22 mouse cellular contexts compared by ENCODE assay signal in the genomic region with DNA sequence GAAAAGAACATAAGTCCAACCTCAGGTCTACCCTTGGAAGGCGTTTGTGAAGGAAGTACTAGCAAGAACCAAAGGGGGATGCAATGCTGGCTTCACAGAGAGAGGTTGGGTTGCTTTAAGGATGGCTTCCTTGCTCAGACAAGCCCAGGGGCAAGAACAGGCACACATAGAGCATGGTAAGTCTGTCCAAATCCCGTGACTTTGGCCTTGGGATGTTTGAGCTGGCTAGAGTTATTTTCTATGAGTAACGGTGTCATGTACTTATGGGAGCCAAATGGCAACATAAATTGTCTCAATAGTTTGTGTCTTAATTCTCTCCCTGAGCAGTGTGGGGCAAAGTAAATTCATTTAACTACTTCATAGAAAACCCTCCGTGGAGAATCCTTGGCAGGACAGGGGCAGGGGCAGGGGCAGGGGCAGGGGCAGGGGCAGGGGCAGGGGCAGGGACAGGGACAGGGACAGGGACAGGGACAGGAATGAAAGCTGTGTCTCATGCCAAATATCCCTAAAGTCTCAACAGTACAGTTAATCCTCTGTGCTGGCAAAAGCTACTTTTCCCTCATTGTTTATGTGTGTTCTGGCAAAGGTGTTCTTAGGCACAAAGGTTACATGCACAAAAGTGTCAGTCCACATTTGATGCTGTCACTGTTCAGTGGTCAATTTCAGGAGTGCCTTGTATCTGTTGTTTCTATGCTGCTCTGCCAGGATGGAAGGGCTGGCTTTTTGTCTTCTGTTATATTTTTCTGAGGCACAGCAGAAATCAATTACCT.
DNase-seq lines count a peak whose midpoint lies in the region; ATAC-seq and TF ChIP-seq lines count a peak whose summit lies in the region.
"Had no signal": no experiment of that assay in that cellular context is flagged by ENCODE, and none has a peak within 500 bp of the region (broad histone marks: within the 10 kb centered on the region; RNA-seq: fewer than 3 reads in every experiment).

No protein-coding gene starts in this region.

- ATAC-seq in stomach, postnatal 0 days (ENCODE audit: low FRiP score, low TSS enrichment), result no peak
- ATAC-seq: activated CD4-positive, CD25-positive, alpha-beta regulatory T cell, adult 4 months; forebrain, embryonic 16.5 days; intestine, embryonic 16.5 days; Patski had no signal

- 39% methylated on average over 4 of the region's 4 CpGs for WGBS in stomach, postnatal 0 days

- peak; percentile 35 for DNase-seq in heart, adult 11 months
- DNase-seq in heart, adult 9 months (ENCODE audit: low spot score in 2 of 2), result no peak
- peak; percentile 16 for DNase-seq in NIH3T3 (ENCODE audit: low read depth)
- DNase-seq in adrenal gland, postnatal 10 days, result peak; percentile 39
- peak; percentile 94 for DNase-seq in fat pad, adult 2 months (ENCODE audit: extremely low read depth, low read depth, low spot score)
- DNase-seq in lung, postnatal 4 days, result no peak
- no peak for DNase-seq in stomach, postnatal 0 days (ENCODE audit: low spot score)
- DNase-seq: cerebellum, adult 11-12 months; cerebellum, adult 9-10 months; cerebellum, postnatal 25 days; gastrocnemius, adult 2 months; gastrocnemius, postnatal 25 days; heart, adult 18-20 months had no signal

- H3K4me1 ChIP-seq in stomach, postnatal 0 days (replicated peaks; ENCODE audit: control insufficient read depth, insufficient read depth), result no peaks in the 10 kb centered on the region
- H3K4me1 ChIP-seq: embryonic facial prominence, embryonic 12.5 days; forebrain, embryonic 12.5 days; heart, embryonic 12.5 days; hindbrain, embryonic 10.5 days had no signal

- no peak overlapping the region for H3K4me2 ChIP-seq in stomach, postnatal 0 days (replicated peaks; ENCODE audit: low read depth)
- H3K4me2 ChIP-seq: embryonic facial prominence, embryonic 12.5 days; forebrain, embryonic 12.5 days; heart, embryonic 12.5 days; hindbrain, embryonic 14.5 days had no signal

- TF ChIP-seq CTCF in stomach, postnatal 0 days (IDR thresholded peaks at IDR 0.05; ENCODE audit: low read depth), result no peak

- TF ChIP-seq EP300 in stomach, postnatal 0 days (optimal IDR thresholded peaks at IDR 0.05), result no peak

- H3K27ac ChIP-seq in stomach, postnatal 0 days (replicated peaks), result no peak overlapping the region
- H3K27ac ChIP-seq: embryonic facial prominence, embryonic 12.5 days; forebrain, embryonic 12.5 days; gastrocnemius, adult 2 months; hindbrain, embryonic 10.5 days; hindbrain, embryonic 14.5 days had no signal

- H3K36me3 ChIP-seq in stomach, postnatal 0 days (ENCODE audit: control insufficient read depth, insufficient read depth, low read length), result no peaks in the 10 kb centered on the region
- H3K36me3 ChIP-seq: embryonic facial prominence, embryonic 12.5 days; forebrain, embryonic 12.5 days; heart, embryonic 12.5 days; hindbrain, embryonic 10.5 days had no signal

- no peaks in the 10 kb centered on the region for H3K9me3 ChIP-seq in stomach, postnatal 0 days (ENCODE audit: control insufficient read depth, low read length)
- H3K9me3 ChIP-seq: embryonic facial prominence, embryonic 12.5 days; forebrain, embryonic 12.5 days; heart, embryonic 12.5 days; hindbrain, embryonic 10.5 days had no signal

- H3K9ac ChIP-seq in stomach, postnatal 0 days (ENCODE audit: low read length), result no peak overlapping the region
- H3K9ac ChIP-seq: embryonic facial prominence, embryonic 12.5 days; forebrain, embryonic 12.5 days; heart, embryonic 12.5 days; hindbrain, embryonic 14.5 days had no signal

- no peak overlapping the region for H3K4me3 ChIP-seq in stomach, postnatal 0 days (ENCODE audit: low read depth, low read length)
- H3K4me3 ChIP-seq: embryonic facial prominence, embryonic 12.5 days; forebrain, embryonic 12.5 days; gastrocnemius, adult 2 months; heart, embryonic 12.5 days; hindbrain, embryonic 10.5 days had no signal

- H3K27me3 ChIP-seq in stomach, postnatal 0 days (ENCODE audit: control insufficient read depth, insufficient read depth, low read length), result no peaks in the 10 kb centered on the region
- H3K27me3 ChIP-seq: embryonic facial prominence, embryonic 12.5 days; forebrain, embryonic 12.5 days; heart, embryonic 12.5 days; Patski had no signal

Comparison
In these comparisons a context has a peak if more than half of its experiments do, and no peak if none do; other contexts are left out.
1. DNase-seq: peak in heart, adult 11 months (single experiment), NIH3T3 (single experiment), adrenal gland, postnatal 10 days (single experiment) and fat pad, adult 2 months (single experiment); none in heart, adult 9 months (0 of 2), lung, postnatal 4 days (0 of 2) and stomach, postnatal 0 days (single experiment).